Mouse (Mus musculus): ENCODE measurements around the gene Cdh23. TPM values are rescaled to one million over a fixed set of nuclear protein-coding genes. Genes with fewer than 3 reads are reported as not detected.
A peak's percentile ranks its signal among the peaks of the same experiment; 100 is the strongest.

Cdh23 gene
- polyA plus RNA-seq, 2 experiments = 0.73 to 2.7 TPM

GRCm38 (mm10) chr10:60369405-60369804 lies 326.9 kb downstream of the Cdh23 start:
- ATAC-seq (ENCODE audit: low FRiP score, low read depth) = no peak
- peaks cover 9% of the 10 kb centered on the region for H3K4me1 ChIP-seq (ENCODE audit: control insufficient read depth, insufficient read depth, low read length)
- H3K27ac ChIP-seq (replicated peaks; ENCODE audit: low read depth, low read length) = no peak overlapping the region
- no peak for DNase-seq (ENCODE audit: low spot score)
- H3K4me2 ChIP-seq (replicated peaks; ENCODE audit: low read depth, low read length, severe bottlenecking) = no peak overlapping the region
- TF ChIP-seq POLR2A (IDR thresholded peaks at IDR 0.05; ENCODE audit: borderline replicate concordance, extremely low read depth, insufficient read depth, insufficient read length) = no peak
- no peaks in the 10 kb centered on the region for H3K9me3 ChIP-seq (ENCODE audit: control insufficient read depth, low read length)
- no peaks in the 10 kb centered on the region for H3K27me3 ChIP-seq (ENCODE audit: control insufficient read depth, insufficient read depth, low read length)
- H3K36me3 ChIP-seq (ENCODE audit: control insufficient read depth, insufficient read depth, low read length) = no peaks in the 10 kb centered on the region
- H3K4me3 ChIP-seq (replicated peaks; ENCODE audit: low read length) = no peak overlapping the region
- 86% methylated on average over 6 of the region's 6 CpGs for WGBS
- H3K9ac ChIP-seq (ENCODE audit: low read depth, low read length, severe bottlenecking) = no peak overlapping the region

- Histone ChIP-seq H3K9ac (ENCODE audit: low read depth, low read length, severe bottlenecking) (no peak overlapping the region), H3K27me3 (ENCODE audit: control insufficient read depth, insufficient read depth, low read length) (no peaks in the 10 kb centered on the region), H3K4me3 (replicated peaks; ENCODE audit: low read length) (no peak overlapping the region), H3K4me1 (ENCODE audit: control insufficient read depth, insufficient read depth, low read length) (no peaks in the 10 kb centered on the region), H3K9me3 (ENCODE audit: control insufficient read depth, low read length) (no peaks in the 10 kb centered on the region), H3K36me3 (ENCODE audit: control insufficient read depth, insufficient read depth, low read length) (no peaks in the 10 kb centered on the region), H3K4me2 (replicated peaks; ENCODE audit: low read depth, low read length, severe bottlenecking) (no peak overlapping the region), H3K27ac (replicated peaks; ENCODE audit: low read depth, low read length) (no peak overlapping the region)
- ATAC-seq (ENCODE audit: low FRiP score, low read depth) (no peak), DNase-seq (ENCODE audit: low spot score) (no peak)
- WGBS = 75% methylated on average over 4 of the region's 4 CpGs
- TF ChIP-seq POLR2A (IDR thresholded peaks at IDR 0.05; ENCODE audit: borderline replicate concordance, extremely low read depth, insufficient read depth, insufficient read length) = no peak
Measured at GRCm38 (mm10) chr10:60367904-60368303, 328.4 kb downstream of the Cdh23 start.

GRCm38 (mm10) chr10:60367145-60367544 lies 329.1 kb downstream of the Cdh23 start:
- Histone ChIP-seq H3K9me3 (ENCODE audit: control insufficient read depth, low read length) (no peaks in the 10 kb centered on the region), H3K4me2 (replicated peaks; ENCODE audit: low read depth, low read length, severe bottlenecking) (no peak overlapping the region), H3K4me1 (ENCODE audit: control insufficient read depth, insufficient read depth, low read length) (peaks cover 4% of the 10 kb centered on the region; the same call in 1 of the 2 replicates), H3K27me3 (ENCODE audit: control insufficient read depth, insufficient read depth, low read length) (no peaks in the 10 kb centered on the region), H3K9ac (ENCODE audit: low read depth, low read length, severe bottlenecking) (no peak overlapping the region), H3K4me3 (replicated peaks; ENCODE audit: low read length) (no peak overlapping the region), H3K27ac (replicated peaks; ENCODE audit: low read depth, low read length) (no peak overlapping the region), H3K36me3 (ENCODE audit: control insufficient read depth, insufficient read depth, low read length) (no peaks in the 10 kb centered on the region)
- no peak for ATAC-seq (ENCODE audit: low FRiP score, low read depth)
- WGBS = 68% methylated on average over 2 of the region's 2 CpGs
- no peak for DNase-seq (ENCODE audit: low spot score)
- TF ChIP-seq POLR2A (IDR thresholded peaks at IDR 0.05; ENCODE audit: borderline replicate concordance, extremely low read depth, insufficient read depth, insufficient read length) = no peak

- H3K4me1 ChIP-seq (ENCODE audit: control insufficient read depth, insufficient read depth, low read length) = peaks cover 12% of the 10 kb centered on the region
- no peaks in the 10 kb centered on the region for H3K27me3 ChIP-seq (ENCODE audit: control insufficient read depth, insufficient read depth, low read length)
- no peak for TF ChIP-seq POLR2A (IDR thresholded peaks at IDR 0.05; ENCODE audit: borderline replicate concordance, extremely low read depth, insufficient read depth, insufficient read length)
- WGBS = 64% methylated on average over 6 of the region's 6 CpGs
- no peaks in the 10 kb centered on the region for H3K36me3 ChIP-seq (ENCODE audit: control insufficient read depth, insufficient read depth, low read length)
- H3K4me2 ChIP-seq (replicated peaks; ENCODE audit: low read depth, low read length, severe bottlenecking) = no peak overlapping the region
- DNase-seq (ENCODE audit: low spot score) (no peak), ATAC-seq (ENCODE audit: low FRiP score, low read depth) (no peak)
- H3K27ac ChIP-seq (replicated peaks; ENCODE audit: low read depth, low read length) = no peak overlapping the region
- H3K9me3 ChIP-seq (ENCODE audit: control insufficient read depth, low read length) = no peaks in the 10 kb centered on the region
- no peak overlapping the region for H3K4me3 ChIP-seq (replicated peaks; ENCODE audit: low read length)
- no peak overlapping the region for H3K9ac ChIP-seq (ENCODE audit: low read depth, low read length, severe bottlenecking)
Measured at GRCm38 (mm10) chr10:60363426-60363825, 332.9 kb downstream of the Cdh23 start.

GRCm38 (mm10) chr10:60362310-60362628 lies 334.0 kb downstream of the Cdh23 start:
- Histone ChIP-seq H3K4me2 (replicated peaks; ENCODE audit: low read depth, low read length, severe bottlenecking) (no peak overlapping the region), H3K4me3 (replicated peaks; ENCODE audit: low read length) (no peak overlapping the region), H3K27ac (replicated peaks; ENCODE audit: low read depth, low read length) (peak overlapping the region; percentile 67), H3K4me1 (ENCODE audit: control insufficient read depth, insufficient read depth, low read length) (peaks cover 12% of the 10 kb centered on the region), H3K27me3 (ENCODE audit: control insufficient read depth, insufficient read depth, low read length) (no peaks in the 10 kb centered on the region), H3K9me3 (ENCODE audit: control insufficient read depth, low read length) (no peaks in the 10 kb centered on the region), H3K36me3 (ENCODE audit: control insufficient read depth, insufficient read depth, low read length) (no peaks in the 10 kb centered on the region), H3K9ac (ENCODE audit: low read depth, low read length, severe bottlenecking) (no peak overlapping the region)
- no peak for TF ChIP-seq POLR2A (IDR thresholded peaks at IDR 0.05; ENCODE audit: borderline replicate concordance, extremely low read depth, insufficient read depth, insufficient read length)
- no peak for DNase-seq (ENCODE audit: low spot score)
- no peak; the same call in 1 of the 2 replicates for ATAC-seq (ENCODE audit: low FRiP score, low read depth)
- WGBS = 21% methylated on average over 2 of the region's 2 CpGs

Data from limb, embryonic 14.5 days (tissue).